19 mouse cellular contexts compared by ENCODE assay signal in genomic region chr4:32175853-32176448, GRCm38 (mm10).
A peak's percentile ranks its signal among the peaks of the same experiment; 100 is the strongest.
DNase-seq lines count a peak whose midpoint lies in the region; ATAC-seq and TF ChIP-seq lines count a peak whose summit lies in the region.
"Had no signal": no experiment of that assay in that cellular context is flagged by ENCODE, and none has a peak within 500 bp of the region (broad histone marks: within the 10 kb centered on the region; RNA-seq: fewer than 3 reads in every experiment).

No protein-coding gene starts in this region.

- peak; percentile 25; the same call in 1 of the 2 replicates for ATAC-seq in forebrain, embryonic 11.5 days (replicated peaks; ENCODE audit: low FRiP score)
- no peak for ATAC-seq in forebrain, postnatal 0 days
- ATAC-seq in midbrain, embryonic 11.5 days (ENCODE audit: low FRiP score) = peak; percentile 24; the same call in 1 of the 2 replicates
- ATAC-seq in midbrain, embryonic 15.5 days (replicated peaks) = no peak
- ATAC-seq in limb, embryonic 13.5 days (ENCODE audit: low FRiP score, low read depth) = no peak
- ATAC-seq: intestine, embryonic 15.5 days had no signal

- H3K4me2 ChIP-seq in forebrain, embryonic 11.5 days (ENCODE audit: low read depth, low read length, severe bottlenecking) = no peak overlapping the region
- no peak overlapping the region for H3K4me2 ChIP-seq in forebrain, postnatal 0 days (ENCODE audit: low read depth)
- no peak overlapping the region for H3K4me2 ChIP-seq in midbrain, embryonic 11.5 days
- H3K4me2 ChIP-seq in midbrain, embryonic 15.5 days = no peak overlapping the region
- 0 out of 2 replicates have a peak overlapping the region, but pooled peaks have one; percentile 25 for H3K4me2 ChIP-seq in limb, embryonic 13.5 days (replicated peaks)
- H3K4me2 ChIP-seq: embryonic facial prominence, embryonic 13.5 days; heart, embryonic 11.5 days; intestine, embryonic 15.5 days; liver, embryonic 11.5 days had no signal

- H3K27me3 ChIP-seq in forebrain, embryonic 11.5 days (ENCODE audit: control insufficient read depth, insufficient read depth, low read length) = no peaks in the 10 kb centered on the region
- H3K27me3 ChIP-seq in forebrain, postnatal 0 days (ENCODE audit: insufficient read depth, low read length) = no peaks in the 10 kb centered on the region
- H3K27me3 ChIP-seq in midbrain, embryonic 11.5 days (ENCODE audit: control insufficient read depth, insufficient read depth, low read length) = no peaks in the 10 kb centered on the region
- no peaks in the 10 kb centered on the region for H3K27me3 ChIP-seq in midbrain, embryonic 15.5 days (replicated peaks)
- no peaks in the 10 kb centered on the region for H3K27me3 ChIP-seq in embryonic facial prominence, embryonic 10.5 days (replicated peaks; ENCODE audit: low read depth, poor library complexity, severe bottlenecking)
- H3K27me3 ChIP-seq in limb, embryonic 13.5 days = no peaks in the 10 kb centered on the region; the same call in 1 of the 2 replicates
- H3K27me3 ChIP-seq: CH12.LX; embryonic facial prominence, embryonic 13.5 days; intestine, embryonic 15.5 days had no signal

- no peak overlapping the region for H3K9ac ChIP-seq in forebrain, embryonic 11.5 days (ENCODE audit: low read length)
- no peak overlapping the region for H3K9ac ChIP-seq in forebrain, postnatal 0 days
- no peak overlapping the region for H3K9ac ChIP-seq in midbrain, embryonic 11.5 days (ENCODE audit: low read length)
- H3K9ac ChIP-seq in midbrain, embryonic 15.5 days = no peak overlapping the region
- no peak overlapping the region for H3K9ac ChIP-seq in limb, embryonic 13.5 days
- H3K9ac ChIP-seq: embryonic facial prominence, embryonic 13.5 days; intestine, embryonic 15.5 days had no signal

- H3K4me3 ChIP-seq in forebrain, embryonic 11.5 days (ENCODE audit: low read depth, low read length) = no peak overlapping the region
- H3K4me3 ChIP-seq in forebrain, postnatal 0 days (ENCODE audit: low read depth, low read length) = no peak overlapping the region
- H3K4me3 ChIP-seq in midbrain, embryonic 11.5 days (ENCODE audit: low read depth, low read length) = no peak overlapping the region
- no peak overlapping the region for H3K4me3 ChIP-seq in midbrain, embryonic 15.5 days
- 0 out of 2 replicates have a peak overlapping the region, but pooled peaks have one; percentile 5 for H3K4me3 ChIP-seq in embryonic facial prominence, embryonic 10.5 days
- H3K4me3 ChIP-seq in limb, embryonic 13.5 days = no peak overlapping the region
- H3K4me3 ChIP-seq: embryonic facial prominence, embryonic 13.5 days; intestine, embryonic 15.5 days had no signal

- H3K27ac ChIP-seq in forebrain, embryonic 11.5 days (ENCODE audit: low read depth, low read length) = no peak overlapping the region
- no peak overlapping the region for H3K27ac ChIP-seq in forebrain, postnatal 0 days (ENCODE audit: low read depth, low read length)
- H3K27ac ChIP-seq in midbrain, embryonic 11.5 days (ENCODE audit: low read depth, low read length) = no peak overlapping the region
- H3K27ac ChIP-seq in midbrain, embryonic 15.5 days = no peak overlapping the region
- H3K27ac ChIP-seq in embryonic facial prominence, embryonic 10.5 days (replicated peaks) = peak overlapping the region; percentile 69
- no peak overlapping the region for H3K27ac ChIP-seq in limb, embryonic 13.5 days
- H3K27ac ChIP-seq: embryonic facial prominence, embryonic 13.5 days; intestine, embryonic 15.5 days had no signal

- H3K9me3 ChIP-seq in forebrain, embryonic 11.5 days (ENCODE audit: control insufficient read depth, low read length) = no peaks in the 10 kb centered on the region
- H3K9me3 ChIP-seq in forebrain, postnatal 0 days (ENCODE audit: low read length) = no peaks in the 10 kb centered on the region
- no peaks in the 10 kb centered on the region for H3K9me3 ChIP-seq in midbrain, embryonic 11.5 days (ENCODE audit: control insufficient read depth, low read length)
- H3K9me3 ChIP-seq in midbrain, embryonic 15.5 days = no peaks in the 10 kb centered on the region
- no peaks in the 10 kb centered on the region for H3K9me3 ChIP-seq in embryonic facial prominence, embryonic 10.5 days
- H3K9me3 ChIP-seq in limb, embryonic 13.5 days = no peaks in the 10 kb centered on the region
- H3K9me3 ChIP-seq: embryonic facial prominence, embryonic 13.5 days; intestine, embryonic 15.5 days had no signal

- no peak for TF ChIP-seq CTCF in forebrain, postnatal 0 days (IDR thresholded peaks at IDR 0.05; ENCODE audit: low read depth)

- WGBS in forebrain, embryonic 11.5 days = 77% methylated on average over 6 of the region's 6 CpGs
- 62% methylated on average over 6 of the region's 6 CpGs for WGBS in forebrain, postnatal 0 days
- WGBS in midbrain, embryonic 11.5 days = 72% methylated on average over 6 of the region's 6 CpGs
- 60% methylated on average over 6 of the region's 6 CpGs for WGBS in midbrain, embryonic 15.5 days
- WGBS in embryonic facial prominence, embryonic 10.5 days = 44% methylated on average over 6 of the region's 6 CpGs
- WGBS in limb, embryonic 13.5 days = 12% methylated on average over 6 of the region's 6 CpGs

- no peaks in the 10 kb centered on the region for H3K36me3 ChIP-seq in forebrain, embryonic 11.5 days (ENCODE audit: control insufficient read depth, insufficient read depth, low read length)
- H3K36me3 ChIP-seq in forebrain, postnatal 0 days (ENCODE audit: insufficient read depth) = no peaks in the 10 kb centered on the region
- H3K36me3 ChIP-seq in midbrain, embryonic 11.5 days (ENCODE audit: control insufficient read depth, insufficient read depth, low read length) = no peaks in the 10 kb centered on the region
- H3K36me3 ChIP-seq in midbrain, embryonic 15.5 days (replicated peaks) = no peaks in the 10 kb centered on the region
- no peaks in the 10 kb centered on the region for H3K36me3 ChIP-seq in embryonic facial prominence, embryonic 10.5 days (replicated peaks)
- H3K36me3 ChIP-seq in limb, embryonic 13.5 days = no peaks in the 10 kb centered on the region
- H3K36me3 ChIP-seq: embryonic facial prominence, embryonic 13.5 days; intestine, embryonic 15.5 days had no signal

- DNase-seq in forebrain, embryonic 11.5 days (ENCODE audit: low spot score) = no peak
- no peak for DNase-seq in forebrain, postnatal 0 days
- no peak for DNase-seq in midbrain, embryonic 11.5 days (ENCODE audit: low spot score, missing footprints)
- peak; percentile 44 for DNase-seq in embryonic facial prominence, embryonic 10.5 days (ENCODE audit: low spot score)
- no peak for DNase-seq in retina, postnatal 1 day
- DNase-seq: adrenal gland, adult 8-10 months; cerebellum, adult 11 months; cerebellum, postnatal 14 days; kidney, postnatal 14 days; lung, adult 2 months; lung, postnatal 36 days; thymus, postnatal 25 days had no signal

- H3K4me1 ChIP-seq in forebrain, embryonic 11.5 days (replicated peaks; ENCODE audit: control insufficient read depth, insufficient read depth, low read length) = peaks cover 4% of the 10 kb centered on the region; the same call in 1 of the 2 replicates
- no peaks in the 10 kb centered on the region for H3K4me1 ChIP-seq in forebrain, postnatal 0 days (ENCODE audit: insufficient read depth)
- H3K4me1 ChIP-seq in midbrain, embryonic 11.5 days (ENCODE audit: control insufficient read depth, insufficient read depth, low read length) = peaks cover 9% of the 10 kb centered on the region
- peaks cover 8% of the 10 kb centered on the region; the same call in 1 of the 2 replicates for H3K4me1 ChIP-seq in midbrain, embryonic 15.5 days
- H3K4me1 ChIP-seq in embryonic facial prominence, embryonic 10.5 days = peaks cover 62% of the 10 kb centered on the region
- peaks cover 64% of the 10 kb centered on the region for H3K4me1 ChIP-seq in limb, embryonic 13.5 days

Comparison
In these comparisons a context has a peak if more than half of its experiments do, and no peak if none do; other contexts are left out.
1. ATAC-seq: peak in forebrain, embryonic 11.5 days (single experiment) and midbrain, embryonic 11.5 days (single experiment); none in forebrain, postnatal 0 days (single experiment), midbrain, embryonic 15.5 days (single experiment) and limb, embryonic 13.5 days (single experiment).